Mouse (Mus musculus) frontal cortex, postnatal 25 days (tissue): Measurements from ENCODE around the gene Fam172a.

Experiments
- DNase-seq, 2 experiments: peaks; one replicate each; pipeline ENCODE4 v3.0.0; 2022; ENCODE audit warnings: low spot score in 2 of 2

Gene Fam172a

GRCm38 (mm10) chr13:78180261-78180660 lies 478.4 kb downstream of the Fam172a start:
- DNase-seq, result no peak

GRCm38 (mm10) chr13:78181071-78181929 lies 479.5 kb downstream of the Fam172a start:
- no peak for DNase-seq

- DNase-seq, result no peak
These were observed 480.2 kb downstream of the Fam172a start for GRCm38 (mm10) chr13:78181930-78182558.

- DNase-seq, result no peak
These were observed 481.2 kb downstream of the Fam172a start for GRCm38 (mm10) chr13:78183004-78183403.

GRCm38 (mm10) chr13:78183986-78184385 lies 482.2 kb downstream of the Fam172a start:
- DNase-seq, result no peak

GRCm38 (mm10) chr13:78184786-78185466 lies 483.1 kb downstream of the Fam172a start:
- DNase-seq, result no peak

GRCm38 (mm10) chr13:78186340-78186946 lies 484.6 kb downstream of the Fam172a start:
- DNase-seq, result no peak

- no peak for DNase-seq
These were observed 486.0 kb downstream of the Fam172a start for GRCm38 (mm10) chr13:78187833-78188232.

GRCm38 (mm10) chr13:78189586-78189985 lies 487.8 kb downstream of the Fam172a start:
- DNase-seq, result no peak

- no peak for DNase-seq
These were observed 491.4 kb downstream of the Fam172a start for GRCm38 (mm10) chr13:78193211-78193610.

GRCm38 (mm10) chr13:78194135-78194849 lies 492.5 kb downstream of the Fam172a start:
- no peak for DNase-seq

GRCm38 (mm10) chr13:78194850-78195600 lies 493.2 kb downstream of the Fam172a start:
- no peak for DNase-seq

GRCm38 (mm10) chr13:78195601-78196115 lies 493.8 kb downstream of the Fam172a start:
- no peak for DNase-seq

GRCm38 (mm10) chr13:78196236-78196796 lies 494.5 kb downstream of the Fam172a start:
- no peak for DNase-seq

- no peak for DNase-seq
These were observed 495.5 kb downstream of the Fam172a start for GRCm38 (mm10) chr13:78197286-78197818.

- DNase-seq, result no peak
These were observed 496.1 kb downstream of the Fam172a start for GRCm38 (mm10) chr13:78197819-78198390.

GRCm38 (mm10) chr13:78198391-78198870 lies 496.6 kb downstream of the Fam172a start:
- no peak for DNase-seq

- no peak for DNase-seq
These were observed 497.2 kb downstream of the Fam172a start for GRCm38 (mm10) chr13:78198871-78199641.
